Mouse (Mus musculus): Measurements from ENCODE around the gene P2ry2.

DNA sequence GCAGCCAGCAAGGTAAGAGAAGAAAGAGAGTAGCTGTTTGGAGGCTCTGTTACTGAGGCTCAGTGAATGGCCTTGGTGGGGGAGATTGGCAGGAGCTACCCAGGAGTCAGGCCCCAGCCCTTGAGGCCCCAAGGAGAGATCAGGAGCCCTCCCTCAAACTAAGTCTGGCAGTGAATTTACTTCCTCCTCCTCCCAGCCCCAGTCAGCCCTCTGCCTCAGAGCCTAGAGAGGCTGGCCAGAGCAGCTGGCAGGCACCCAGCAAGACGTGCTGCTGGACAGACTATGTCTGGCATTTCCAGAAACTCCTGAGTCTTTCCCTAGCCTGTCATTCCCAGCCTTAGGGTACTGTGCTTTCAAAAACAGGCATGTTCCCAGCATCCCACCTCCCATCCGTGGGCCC is 33.5 kb downstream of the P2ry2 start:
- TF ChIP-seq CTCF (IDR thresholded peaks at IDR 0.05; ENCODE audit: control insufficient read depth, insufficient read depth, low read length) (no peak), POLR2A (IDR thresholded peaks at IDR 0.05; ENCODE audit: borderline replicate concordance, control insufficient read depth, low read depth, low read length) (no peak)
